Mouse (Mus musculus): ENCODE results near the gene Rragc.

Rragc gene

GRCm38 (mm10) chr4:123952059-123952458 lies 34.8 kb downstream of the Rragc start:
- no peak for DNase-seq (ENCODE audit: extremely low spot score)

- DNase-seq (ENCODE audit: extremely low spot score): peak; percentile 87
Observed at GRCm38 (mm10) chr4:123956703-123957491, 39.7 kb downstream of the Rragc start.

DNA sequence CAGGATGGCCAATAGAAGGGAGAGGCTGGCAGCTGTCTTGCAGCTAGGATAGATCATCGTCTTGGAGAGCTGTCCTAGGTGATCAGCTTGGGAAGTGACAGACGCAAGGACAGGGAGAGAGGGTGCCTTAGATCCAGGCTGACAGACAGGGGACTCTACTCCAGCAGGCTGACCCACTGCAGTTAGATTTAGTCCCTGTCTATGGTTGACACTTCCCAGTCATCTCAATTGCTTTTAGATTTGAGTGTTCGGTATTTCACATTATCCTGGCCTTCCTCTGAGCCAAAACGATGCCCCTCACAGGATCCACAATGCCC lies 40.2 kb downstream of the Rragc start:
- DNase-seq (ENCODE audit: extremely low spot score): no peak

- DNase-seq (ENCODE audit: extremely low spot score): no peak
Observed at GRCm38 (mm10) chr4:123957891-123958290, 40.6 kb downstream of the Rragc start.

DNA sequence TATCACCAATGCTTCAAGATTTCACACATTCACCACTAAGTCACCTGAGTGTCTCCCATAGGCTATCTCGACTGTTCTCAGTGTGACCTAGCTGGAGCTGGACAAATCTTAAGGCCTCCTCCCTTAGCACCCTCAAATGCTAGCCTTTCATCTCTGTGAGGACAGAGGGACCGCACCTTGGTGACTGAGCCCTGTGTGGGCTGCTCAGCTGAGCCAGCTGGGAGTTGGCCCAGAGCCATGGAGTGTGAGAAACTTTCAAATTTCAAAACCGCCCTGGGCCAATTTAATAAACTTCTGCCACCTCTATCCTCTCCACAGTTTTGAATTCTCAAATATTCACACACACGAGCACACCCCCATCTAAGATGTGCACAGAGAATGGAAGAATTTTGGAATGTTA lies 43.7 kb downstream of the Rragc start:
- no peak for DNase-seq (ENCODE audit: extremely low spot score)

DNA sequence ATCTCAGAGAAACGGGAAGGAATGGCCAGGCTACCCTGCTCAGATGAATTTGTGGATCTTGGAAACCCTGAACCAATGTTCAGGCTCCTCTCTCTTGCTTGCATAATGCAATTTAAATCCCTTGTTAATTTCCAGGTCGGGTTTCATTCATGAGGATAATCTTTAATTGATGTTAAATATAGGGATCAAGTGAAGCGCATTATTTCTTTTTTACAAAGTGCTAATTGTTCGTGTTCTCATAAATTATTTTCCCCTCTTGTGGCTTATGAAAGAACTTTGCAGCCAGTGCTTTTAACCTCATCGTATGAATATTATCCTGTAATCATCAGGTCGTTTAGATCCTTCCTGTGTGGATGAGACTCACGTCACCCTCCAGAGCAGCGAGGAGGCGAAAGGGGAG lies 45.5 kb downstream of the Rragc start:
- DNase-seq (ENCODE audit: extremely low spot score): no peak

DNA sequence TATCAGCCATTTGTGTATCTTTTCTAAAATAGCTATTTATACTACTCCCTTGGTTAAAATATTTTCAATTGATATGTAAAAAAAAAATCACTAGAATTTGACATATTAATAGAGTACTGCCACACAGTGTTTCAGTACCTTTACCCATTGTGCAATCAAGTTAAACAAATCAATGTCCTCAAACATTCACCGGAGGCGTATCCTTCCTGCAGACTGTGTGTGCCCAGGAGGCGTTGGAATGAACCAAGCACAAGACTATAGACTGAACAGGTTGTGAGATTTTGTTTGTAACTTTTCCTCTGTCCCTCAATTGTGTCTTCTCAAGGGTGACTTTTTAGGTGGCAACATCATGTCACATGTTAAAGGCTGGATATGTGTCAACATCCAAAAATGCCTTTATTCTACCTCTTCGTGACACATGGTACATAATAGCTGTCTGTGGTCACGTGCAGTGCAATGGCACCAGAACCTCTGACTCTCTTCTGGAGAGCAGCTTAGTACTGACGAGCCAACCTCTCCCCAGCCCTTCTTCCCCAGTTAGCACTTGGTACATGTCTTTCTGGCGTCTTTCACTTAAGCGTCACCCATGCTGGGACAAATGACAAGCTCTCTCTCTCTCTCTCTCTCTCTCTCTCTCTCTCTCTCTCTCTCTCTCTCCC lies 51.5 kb downstream of the Rragc start:
- no peak for DNase-seq (ENCODE audit: extremely low spot score)

GRCm38 (mm10) chr4:123969458-123969857 lies 52.2 kb downstream of the Rragc start:
- no peak for DNase-seq (ENCODE audit: extremely low spot score)

DNA sequence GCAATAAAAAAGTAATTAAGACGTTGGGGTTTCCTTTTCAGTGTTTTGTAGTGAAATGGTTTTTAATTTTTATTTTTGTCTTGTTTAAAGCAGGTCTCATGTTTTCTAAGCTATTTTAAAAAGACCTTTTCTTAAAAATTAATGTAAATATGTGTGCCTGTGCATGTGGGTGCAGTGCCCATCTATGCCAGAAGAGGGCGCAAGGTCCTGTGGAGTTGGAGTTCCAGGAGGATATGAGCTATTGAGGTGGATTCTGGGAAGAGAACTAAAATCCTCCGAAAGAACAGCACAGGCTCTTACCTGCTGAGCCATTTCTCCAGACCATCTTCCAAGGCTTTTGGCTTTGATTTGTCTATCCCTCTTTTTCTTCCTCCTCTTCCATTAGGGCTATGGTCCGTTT lies 53.8 kb downstream of the Rragc start:
- DNase-seq (ENCODE audit: extremely low spot score): no peak

DNA sequence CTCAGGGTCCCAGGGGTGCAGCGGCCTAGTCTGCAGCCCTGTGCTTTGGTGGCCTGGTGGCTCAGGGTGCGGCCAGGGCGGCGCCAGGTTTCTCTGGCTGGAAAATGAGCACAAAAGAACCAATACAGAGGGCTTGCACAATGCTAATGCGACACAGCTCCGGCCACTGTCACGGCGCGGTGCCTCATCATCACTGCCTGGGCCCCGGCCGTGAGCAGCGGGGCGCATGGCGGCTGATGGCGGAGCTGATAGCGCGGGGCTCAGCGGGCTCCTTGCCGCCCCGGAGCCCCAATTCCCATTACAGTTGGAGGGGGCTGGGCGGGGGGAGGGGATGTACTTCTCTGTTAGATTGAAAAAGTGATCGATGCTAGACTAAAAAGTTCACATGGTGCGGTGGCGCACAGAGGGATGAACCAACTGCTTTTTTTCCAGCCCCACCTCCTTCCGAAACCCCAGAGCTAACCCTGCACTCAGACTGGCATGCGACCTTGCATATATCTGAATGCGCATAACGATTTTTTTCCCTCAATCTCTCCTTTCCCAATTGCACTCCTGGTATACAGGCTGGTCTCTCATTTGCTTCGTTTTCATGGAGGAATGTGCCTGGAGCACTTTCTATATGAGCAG lies 55.3 kb downstream of the Rragc start:
- no peak for DNase-seq (ENCODE audit: extremely low spot score)

DNA sequence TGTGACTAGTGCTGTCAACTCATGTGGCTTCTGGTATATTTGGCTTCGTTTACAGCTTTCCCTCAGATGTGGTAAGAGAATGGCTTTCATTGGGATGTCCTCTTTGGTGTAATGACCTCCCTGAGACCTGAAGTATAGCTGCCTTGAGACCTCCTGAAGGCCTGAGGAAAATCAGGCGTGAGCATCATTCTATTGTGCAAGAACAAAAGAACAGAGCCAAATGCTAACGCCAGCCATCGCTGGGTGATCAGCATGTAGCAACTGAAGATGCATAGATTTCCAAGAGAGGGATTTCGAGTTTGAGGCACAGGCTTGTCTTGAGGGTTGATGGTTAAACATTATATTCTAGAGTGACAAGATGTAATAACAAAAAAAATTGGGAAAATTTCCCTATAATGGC lies 64.9 kb downstream of the Rragc start:
- no peak for DNase-seq (ENCODE audit: extremely low spot score)
